Mouse (Mus musculus) small intestine, adult 2 months (tissue): Measurements from ENCODE around the gene Mrvi1. TPM values are rescaled to one million over a fixed set of nuclear protein-coding genes. Genes with fewer than 3 reads are reported as not detected.

ENCODE experiments used
- H3K27ac ChIP-seq: fragments of 200-500 bp; 2 replicates; pipeline ENCODE4 v1.5.1; 2012; ENCODE audit warnings: low read depth, low read length, control low read depth, inconsistent platforms; ENCODE audit not compliant: insufficient read depth
- H3K27me3 ChIP-seq: fragments of 200-500 bp; 2 replicates; pipeline ENCODE4 v1.6.1; 2012; ENCODE audit warnings: mild to moderate bottlenecking, moderate library complexity, low read length, inconsistent platforms; ENCODE audit not compliant: control insufficient read depth, insufficient read depth
- H3K36me3 ChIP-seq: fragments of 200-500 bp; 2 replicates; pipeline ENCODE4 v1.6.1; 2012; ENCODE audit warnings: mild to moderate bottlenecking, low read length, control low read depth, inconsistent platforms; ENCODE audit not compliant: control insufficient read depth, insufficient read depth
- H3K4me1 ChIP-seq: fragments of 200-500 bp; 2 replicates; pipeline ENCODE4 v1.6.1; 2012; ENCODE audit warnings: low read length, inconsistent platforms, mixed read lengths; ENCODE audit not compliant: control insufficient read depth, insufficient read depth, insufficient read length
- H3K4me3 ChIP-seq: fragments of 200-500 bp; 2 replicates; pipeline ENCODE4 v1.5.1; 2012; ENCODE audit warnings: low read depth, mild to moderate bottlenecking, control low read depth, inconsistent platforms, low read length, moderate library complexity
- CTCF ChIP-seq: fragments of 200-500 bp; IDR thresholded peaks from 2 replicates; pipeline ENCODE4 v1.5.1; 2012; ENCODE audit warnings: low read depth, mild to moderate bottlenecking, control low read depth, inconsistent platforms, low read length, moderate library complexity, mixed read lengths; ENCODE audit not compliant: insufficient replicate concordance, insufficient read length; ENCODE audit errors: extremely low read depth
- POLR2A ChIP-seq: fragments of 200-500 bp; IDR thresholded peaks from 2 replicates; pipeline ENCODE4 v1.6.1; 2012; ENCODE audit warnings: low read depth, mild to moderate bottlenecking, control low read depth, inconsistent platforms, low read length, moderate library complexity
- WGBS: fragments of 180-500 bp; shearing (Covaris S2); methylation state at CpG from one replicate; pipeline ENCODE4 v1.1.7; 2018; 5-methylcytosine and 5-hydroxymethylcytosine counted together
- polyA plus RNA-seq: library from polyadenylated mRNA; depleted of rRNA; stranded (reverse); fragments of >200 nt; gene quantifications from 2 replicates; pipeline ENCODE4 v1.2.3, GENCODE M21; 2012

Mrvi1 gene
- polyA plus RNA-seq, 1 experiment, result 14.8 TPM

GRCm38 (mm10) chr7:110878028-110878427 lies 104.2 kb downstream of the Mrvi1 start:
- 48% methylated on average over 4 of the region's 4 CpGs for WGBS
- Histone ChIP-seq H3K27ac (peak overlapping the region; percentile 45), H3K4me3 (no peak overlapping the region), H3K27me3 (no peaks in the 10 kb centered on the region), H3K4me1 (peaks cover 20% of the 10 kb centered on the region; the same call in 1 of the 2 replicates), H3K36me3 (no peaks in the 10 kb centered on the region)
- TF ChIP-seq CTCF, result no peak
- TF ChIP-seq POLR2A, result no peak

GRCm38 (mm10) chr7:110876965-110877364 lies 105.3 kb downstream of the Mrvi1 start:
- Histone ChIP-seq H3K36me3 (no peaks in the 10 kb centered on the region), H3K27ac (no peak overlapping the region), H3K27me3 (no peaks in the 10 kb centered on the region), H3K4me1 (peaks cover 16% of the 10 kb centered on the region; the same call in 1 of the 2 replicates), H3K4me3 (no peak overlapping the region)
- TF ChIP-seq CTCF (no peak), POLR2A (no peak)
- WGBS, result 84% methylated on average over 4 of the region's 4 CpGs

- H3K4me3 ChIP-seq, result no peak overlapping the region
- peaks cover 14% of the 10 kb centered on the region for H3K4me1 ChIP-seq
- TF ChIP-seq POLR2A, result no peak
- TF ChIP-seq CTCF, result no peak
- no peaks in the 10 kb centered on the region for H3K36me3 ChIP-seq
- 95% methylated on average over 5 of the region's 5 CpGs for WGBS
- H3K27ac ChIP-seq, result no peak overlapping the region
- no peaks in the 10 kb centered on the region for H3K27me3 ChIP-seq
Measured at GRCm38 (mm10) chr7:110868807-110869206, 113.5 kb downstream of the Mrvi1 start.

- Histone ChIP-seq H3K4me3 (no peak overlapping the region), H3K36me3 (no peaks in the 10 kb centered on the region), H3K27me3 (no peaks in the 10 kb centered on the region), H3K4me1 (peaks cover 19% of the 10 kb centered on the region), H3K27ac (no peak overlapping the region)
- WGBS, result 95% methylated on average over 6 of the region's 6 CpGs
- no peak for TF ChIP-seq POLR2A
- TF ChIP-seq CTCF, result no peak
Measured at GRCm38 (mm10) chr7:110867116-110867515, 115.1 kb downstream of the Mrvi1 start.

- no peaks in the 10 kb centered on the region for H3K36me3 ChIP-seq
- no peak overlapping the region for H3K4me3 ChIP-seq
- peaks cover 19% of the 10 kb centered on the region for H3K4me1 ChIP-seq
- TF ChIP-seq POLR2A (no peak), CTCF (no peak)
- H3K27ac ChIP-seq, result peak overlapping the region; percentile 100
- 20% methylated on average over 3 of the region's 3 CpGs for WGBS
- no peaks in the 10 kb centered on the region for H3K27me3 ChIP-seq
Measured at GRCm38 (mm10) chr7:110866021-110866420, 116.2 kb downstream of the Mrvi1 start.

- 22% methylated on average over 6 of the region's 6 CpGs for WGBS
- Histone ChIP-seq H3K36me3 (no peaks in the 10 kb centered on the region), H3K27ac (peak overlapping the region; percentile 100), H3K27me3 (no peaks in the 10 kb centered on the region), H3K4me3 (no peak overlapping the region), H3K4me1 (peaks cover 19% of the 10 kb centered on the region)
- TF ChIP-seq POLR2A (no peak), CTCF (no peak)
Measured at GRCm38 (mm10) chr7:110865570-110865969, 116.7 kb downstream of the Mrvi1 start.

- peaks cover 19% of the 10 kb centered on the region for H3K4me1 ChIP-seq
- H3K27ac ChIP-seq, result peak overlapping the region; percentile 98
- no peaks in the 10 kb centered on the region for H3K36me3 ChIP-seq
- 54% methylated on average over 10 of the region's 10 CpGs for WGBS
- no peak overlapping the region for H3K4me3 ChIP-seq
- no peaks in the 10 kb centered on the region for H3K27me3 ChIP-seq
- TF ChIP-seq CTCF (no peak), POLR2A (no peak)
Measured at GRCm38 (mm10) chr7:110865038-110865437, 117.2 kb downstream of the Mrvi1 start.
